Mouse (Mus musculus) c-Kit-positive CD71-positive TER-119-negative erythroid progenitor cells, embryonic 14.5 days (primary cell): ENCODE results near the gene Zfp553.

Source experiments
- DNase-seq: peaks from one replicate; pipeline ENCODE4 v3.0.0-alpha.2; 2013; ENCODE audit warnings: low read depth

The Zfp553 gene

GRCm38 (mm10) chr7:127272566-127272965 is 39.7 kb downstream of the Zfp553 start:
- DNase-seq: no peak

GRCm38 (mm10) chr7:127273118-127273923 is 40.5 kb downstream of the Zfp553 start:
- DNase-seq: no peak

- DNase-seq: peak; percentile 94
Measured at GRCm38 (mm10) chr7:127273925-127274789, 41.3 kb downstream of the Zfp553 start, which contains the start of gene Sephs2. Gene Sephs2 (minus strand): TSS chr7:127274055.

- DNase-seq: no peak
Measured at GRCm38 (mm10) chr7:127276519-127276961, 43.7 kb downstream of the Zfp553 start.

GRCm38 (mm10) chr7:127278311-127278710 is 45.5 kb downstream of the Zfp553 start:
- DNase-seq: no peak

- no peak for DNase-seq
Measured at GRCm38 (mm10) chr7:127280092-127280491, 47.2 kb downstream of the Zfp553 start.

- DNase-seq: no peak
Measured at GRCm38 (mm10) chr7:127281114-127281513, 48.3 kb downstream of the Zfp553 start.

GRCm38 (mm10) chr7:127282190-127282589 is 49.3 kb downstream of the Zfp553 start:
- DNase-seq: no peak

GRCm38 (mm10) chr7:127285154-127285553 is 52.3 kb downstream of the Zfp553 start:
- no peak for DNase-seq
